8 mouse cellular contexts compared by ENCODE assay signal in the genomic region with DNA sequence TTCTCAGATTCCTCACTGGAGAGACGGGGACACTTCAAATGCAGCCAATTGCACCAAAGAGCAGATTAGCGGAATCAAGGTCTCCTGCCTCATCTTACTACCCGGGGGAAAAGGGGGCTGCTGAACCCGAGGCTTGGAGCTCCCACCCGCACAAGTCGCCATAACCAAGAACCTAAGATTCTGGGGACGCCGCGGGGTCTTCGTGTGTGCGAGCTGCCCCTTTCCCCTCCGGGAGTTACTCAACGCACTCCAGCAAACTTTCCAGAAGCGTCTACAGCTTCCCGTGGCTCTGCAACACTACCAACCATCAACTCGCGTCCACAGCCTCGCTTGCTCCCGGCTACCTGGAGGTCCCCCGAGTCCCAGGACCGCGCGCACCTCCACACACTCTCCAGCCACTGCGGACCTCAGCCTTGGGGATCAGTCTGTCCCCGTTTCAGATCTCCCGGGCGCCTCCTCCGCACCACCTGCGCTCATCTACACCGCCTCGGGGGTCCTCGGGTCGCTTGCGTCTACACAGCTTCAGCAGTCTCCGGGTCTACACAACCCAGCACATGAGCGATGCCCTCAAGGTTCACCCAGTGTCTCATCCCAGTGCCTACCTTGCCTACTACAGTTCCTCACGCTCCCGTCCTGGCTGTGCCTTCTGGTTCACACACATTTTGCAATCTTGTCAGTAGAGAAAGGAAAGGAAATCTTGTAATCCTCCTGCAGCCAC. TPM values are rescaled to one million over a fixed set of nuclear protein-coding genes. Genes with fewer than 3 reads are reported as not detected.
DNase-seq lines count a peak whose midpoint lies in the region; ATAC-seq and TF ChIP-seq lines count a peak whose summit lies in the region.

No protein-coding gene starts in this region.

- ATAC-seq in heart, embryonic 15.5 days (replicated peaks; ENCODE audit: insufficient number of reproducible peaks, insufficient read depth, low FRiP score, low read depth): 0 out of 2 replicates have a peak, but pooled peaks have one; percentile 13
- ATAC-seq in liver, embryonic 14.5 days (ENCODE audit: insufficient read depth): no peak
- ATAC-seq in stomach, embryonic 16.5 days (ENCODE audit: insufficient read depth, low FRiP score): no peak

- peak overlapping the region; percentile 53 for H3K9ac ChIP-seq in heart, embryonic 15.5 days
- H3K9ac ChIP-seq in liver, embryonic 14.5 days (replicated peaks): no peak overlapping the region
- H3K9ac ChIP-seq in stomach, embryonic 16.5 days (ENCODE audit: low read length): peak overlapping the region; percentile 64

- TF ChIP-seq CTCF in layer of hippocampus, adult 2 months (conservative IDR thresholded peaks at IDR 0.05): no peak
- TF ChIP-seq CTCF in liver, embryonic 14.5 days (IDR thresholded peaks at IDR 0.05; ENCODE audit: low read depth): no peak

- no peaks in the 10 kb centered on the region for H3K9me3 ChIP-seq in heart, embryonic 15.5 days (replicated peaks)
- H3K9me3 ChIP-seq in liver, embryonic 14.5 days (ENCODE audit: control insufficient read depth, low read length): no peaks in the 10 kb centered on the region
- no peaks in the 10 kb centered on the region for H3K9me3 ChIP-seq in stomach, embryonic 16.5 days (replicated peaks; ENCODE audit: control insufficient read depth, low read length)

- H3K27ac ChIP-seq in layer of hippocampus, adult 2 months: peak overlapping the region; percentile 80
- H3K27ac ChIP-seq in heart, embryonic 15.5 days: no peak overlapping the region
- no peak overlapping the region for H3K27ac ChIP-seq in liver, embryonic 14.5 days
- no peak overlapping the region for H3K27ac ChIP-seq in stomach, embryonic 16.5 days (ENCODE audit: low read length)

- under 1% methylated on average over 38 of the region's 38 CpGs for whole genome bisulfite sequencing in heart, embryonic 15.5 days
- under 1% methylated on average over 37 of the region's 38 CpGs for WGBS in liver, embryonic 14.5 days (ENCODE audit: insufficient replicate concordance)
- 1% methylated on average over 38 of the region's 38 CpGs for WGBS in stomach, embryonic 16.5 days

- peaks cover 48% of the 10 kb centered on the region for H3K27me3 ChIP-seq in heart, embryonic 15.5 days
- H3K27me3 ChIP-seq in liver, embryonic 14.5 days (ENCODE audit: control insufficient read depth, insufficient read depth, low read length): peaks cover 24% of the 10 kb centered on the region
- H3K27me3 ChIP-seq in stomach, embryonic 16.5 days (ENCODE audit: control insufficient read depth, insufficient read depth, low read length): peaks cover 7% of the 10 kb centered on the region

- H3K4me2 ChIP-seq in heart, embryonic 15.5 days: peak overlapping the region; percentile 96
- H3K4me2 ChIP-seq in liver, embryonic 14.5 days (ENCODE audit: low read depth): peak overlapping the region; percentile 59
- H3K4me2 ChIP-seq in stomach, embryonic 16.5 days (ENCODE audit: low read depth, low read length): peak overlapping the region; percentile 91

- H3K36me3 ChIP-seq in heart, embryonic 15.5 days: no peaks in the 10 kb centered on the region
- no peaks in the 10 kb centered on the region for H3K36me3 ChIP-seq in liver, embryonic 14.5 days (replicated peaks; ENCODE audit: control insufficient read depth, insufficient read depth, low read depth)
- no peaks in the 10 kb centered on the region for H3K36me3 ChIP-seq in stomach, embryonic 16.5 days (ENCODE audit: control insufficient read depth, insufficient read depth, low read length)

- no peak for TF ChIP-seq EP300 in liver, embryonic 14.5 days (IDR thresholded peaks at IDR 0.05; ENCODE audit: low read depth)

- H3K4me1 ChIP-seq in heart, embryonic 15.5 days (replicated peaks): peaks cover 39% of the 10 kb centered on the region
- peaks cover 0 to 9% of the 10 kb centered on the region in 2 experiments; a peak in 1 of 4 replicates for H3K4me1 ChIP-seq in liver, embryonic 14.5 days (replicated peaks; ENCODE audit: control insufficient read depth in 2 of 2, insufficient read depth in 2 of 2, low read length in 1 of 2)
- H3K4me1 ChIP-seq in stomach, embryonic 16.5 days (ENCODE audit: control insufficient read depth, insufficient read depth, low read length): peaks cover 34% of the 10 kb centered on the region

- no peak for DNase-seq in layer of hippocampus, adult 2 months (ENCODE audit: low spot score in 2 of 2)
- DNase-seq in layer of hippocampus, postnatal 25 days (ENCODE audit: extremely low spot score in 1 of 2, low spot score in 1 of 2): no peak
- peak; percentile 30 for DNase-seq in brain, adult 2 months (ENCODE audit: low read depth, low spot score)
- DNase-seq in liver, embryonic 14.5 days (ENCODE audit: low read depth in 3 of 3, low spot score in 3 of 3): no peak
- DNase-seq in cerebellum, adult 11 months: no peak
- DNase-seq in gastrocnemius, postnatal 4 days (ENCODE audit: low spot score in 2 of 2): no peak

- peak overlapping the region; percentile 76 for H3K4me3 ChIP-seq in layer of hippocampus, adult 2 months
- H3K4me3 ChIP-seq in heart, embryonic 15.5 days: peak overlapping the region; percentile 51
- H3K4me3 ChIP-seq in liver, embryonic 14.5 days (ENCODE audit: insufficient read depth in 1 of 2, low read depth in 2 of 2, low read length in 2 of 2): peak overlapping the region; percentile 27 to 41
- peak overlapping the region; percentile 46 for H3K4me3 ChIP-seq in stomach, embryonic 16.5 days (replicated peaks; ENCODE audit: low read length)

RNA-seq across cellular contexts. Expression of a gene that starts 0.5 kb away (rescaled TPM):
- total RNA-seq in layer of hippocampus, adult 2 months (2021): 100 to 1,000 TPM; 219 to 230 TPM
- total RNA-seq in layer of hippocampus, postnatal 25 days (2021): 100 to 1,000 TPM; 213 TPM
- polyA plus RNA-seq in heart, embryonic 15.5 days (2015; fragmentation: Nextera tagmentation; extraction: Ambion mirVana): 4.2 and 5.2 TPM in 2 replicates
- 4.3 and 5.7 TPM in 2 replicates for polyA plus RNA-seq in liver, embryonic 14.5 days (2012; rRNA removed)
- polyA plus RNA-seq in liver, embryonic 14.5 days (2014; fragmentation: Nextera tagmentation; extraction: Ambion mirVana): 2.9 and 3.2 TPM in 2 replicates
- polyA plus RNA-seq in stomach, embryonic 16.5 days (2015; fragmentation: Nextera tagmentation; extraction: Ambion mirVana): 7.1 and 8.0 TPM in 2 replicates
- total RNA-seq in gastrocnemius, postnatal 4 days (2021): 10 to 100 TPM; 51.0 to 58.8 TPM

RNA-seq across cellular contexts. Expression of a gene that starts 45.9 kb away (rescaled TPM):
- 1 to 10 TPM; 1.9 to 2.8 TPM for total RNA-seq in layer of hippocampus, adult 2 months (2021)
- 1 to 10 TPM; 2.5 to 2.7 TPM for total RNA-seq in layer of hippocampus, postnatal 25 days (2021)
- polyA plus RNA-seq in heart, embryonic 15.5 days (2015; fragmentation: Nextera tagmentation; extraction: Ambion mirVana): 1.8 and 3.9 TPM in 2 replicates
- polyA plus RNA-seq in liver, embryonic 14.5 days (2012; rRNA removed): 3.6 TPM in 2 replicates
- polyA plus RNA-seq in liver, embryonic 14.5 days (2014; fragmentation: Nextera tagmentation; extraction: Ambion mirVana): 5.0 and 5.9 TPM in 2 replicates
- polyA plus RNA-seq in stomach, embryonic 16.5 days (2015; fragmentation: Nextera tagmentation; extraction: Ambion mirVana): 5.6 and 7.4 TPM in 2 replicates
- 1 to 10 TPM; 2.5 to 4.2 TPM for total RNA-seq in gastrocnemius, postnatal 4 days (2021)
